Mouse (Mus musculus) forebrain, embryonic 14.5 days (tissue): ENCODE measurements around the gene Ciart. TPM values are rescaled to one million over a fixed set of nuclear protein-coding genes. Genes with fewer than 3 reads are reported as not detected.
A peak's percentile ranks its signal among the peaks of the same experiment; 100 is the strongest.
"Not testable (repeated sequence)": the region's sequence is repeated elsewhere in the genome, so short reads cannot be mapped to it uniquely, and the experiment has no call there.

Experiments used
- ATAC-seq: fragments of 200-750 bp; cut with Nextera tagmentation; 2 replicates; pipeline ENCODE4 v1.8.0; 2017; ENCODE audit warnings: mild to moderate bottlenecking, moderate library complexity
- DNase-seq: peaks from one replicate; pipeline ENCODE4 v3.0.0-alpha.2; 2015; ENCODE audit warnings: low spot score
- H3K27ac ChIP-seq: fragments of 300-500 bp; sonication (generic); 2 replicates; pipeline ENCODE4 v1.5.1; 2014; ENCODE audit warnings: low read depth, mild to moderate bottlenecking, control low read depth, low read length, moderate library complexity
- H3K27me3 ChIP-seq: fragments of 300-500 bp; sonication (generic); replicated peaks from 2 replicates; pipeline ENCODE4 v1.6.1; 2014; ENCODE audit warnings: low read length, control low read depth, mixed read lengths; ENCODE audit not compliant: control insufficient read depth, insufficient read depth
- H3K36me3 ChIP-seq: fragments of 300-500 bp; sonication (generic); 2 replicates; pipeline ENCODE4 v1.6.1; 2014; ENCODE audit warnings: low read length, control low read depth; ENCODE audit not compliant: control insufficient read depth, insufficient read depth
- H3K4me1 ChIP-seq: fragments of 300-500 bp; sonication (generic); 2 replicates; pipeline ENCODE4 v1.6.1; 2014; ENCODE audit warnings: antibody characterized with exemption, low read length, control low read depth; ENCODE audit not compliant: control insufficient read depth, insufficient read depth
- H3K4me2 ChIP-seq: fragments of 300-500 bp; sonication (generic); 2 replicates; pipeline ENCODE4 v1.6.1; 2014; ENCODE audit warnings: mild to moderate bottlenecking, control low read depth, low read length
- H3K4me3 ChIP-seq: fragments of 300-500 bp; sonication (generic); 2 replicates; pipeline ENCODE4 v1.5.1; 2014; ENCODE audit warnings: low read depth, low read length, control low read depth
- H3K9ac ChIP-seq: fragments of 300-500 bp; sonication (generic); 2 replicates; pipeline ENCODE4 v1.6.1; 2014; ENCODE audit warnings: mild to moderate bottlenecking, low read length, control low read depth, moderate library complexity
- H3K9me3 ChIP-seq: fragments of 300-500 bp; sonication (generic); replicated peaks from 2 replicates; pipeline ENCODE4 v1.6.1; 2016; ENCODE audit warnings: low read length, control low read depth, mixed read lengths; ENCODE audit not compliant: control insufficient read depth
- WGBS: fragments of 180-500 bp; shearing (Covaris S2); extraction: QIAGEN DNeasy Blood & Tissue Kit; methylation state at CpG from one replicate; pipeline ENCODE4 v1.1.7; 2014; 5-methylcytosine and 5-hydroxymethylcytosine counted together
- polyA plus RNA-seq: library from polyadenylated mRNA; unstranded; fragments of >200 nt; fragmentation: Nextera tagmentation; extraction: Ambion mirVana; gene quantifications from 2 replicates; pipeline ENCODE4 v1.2.1, GENCODE M21; 2014

Ciart gene
- polyA plus RNA-seq, 1 experiment from 2014 or later, result 2.8 TPM

DNA sequence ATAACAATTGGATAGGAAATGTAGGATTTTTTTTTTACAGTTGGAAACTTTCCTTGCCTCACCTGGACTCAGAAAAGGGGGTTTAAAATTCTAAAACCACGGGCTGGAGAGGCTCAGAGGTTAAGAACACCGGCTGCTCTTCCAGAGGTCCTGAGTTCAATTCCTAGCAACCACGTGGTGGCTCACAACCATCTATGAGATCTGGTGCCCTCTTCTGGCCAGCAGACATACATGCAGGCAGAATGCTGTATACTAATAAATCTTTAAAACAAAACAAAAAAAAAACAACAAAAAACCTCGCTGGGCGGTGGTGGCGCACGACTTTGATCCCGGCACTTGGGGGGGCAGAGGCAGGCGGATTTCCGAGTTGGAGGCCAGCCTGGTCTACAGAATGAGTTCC, 20.8 kb downstream of the Ciart start:
- no peak overlapping the region for H3K4me2 ChIP-seq
- H3K27ac ChIP-seq, result no peak overlapping the region
- H3K27me3 ChIP-seq, result no peaks in the 10 kb centered on the region
- no peak for DNase-seq
- WGBS, result 73% methylated on average over 10 of the region's 10 CpGs
- no peak overlapping the region for H3K9ac ChIP-seq
- no peaks in the 10 kb centered on the region for H3K4me1 ChIP-seq
- no peak overlapping the region for H3K4me3 ChIP-seq
- no peak for ATAC-seq
- H3K9me3 ChIP-seq, result no peaks in the 10 kb centered on the region
- peaks cover 16% of the 10 kb centered on the region for H3K36me3 ChIP-seq

DNA sequence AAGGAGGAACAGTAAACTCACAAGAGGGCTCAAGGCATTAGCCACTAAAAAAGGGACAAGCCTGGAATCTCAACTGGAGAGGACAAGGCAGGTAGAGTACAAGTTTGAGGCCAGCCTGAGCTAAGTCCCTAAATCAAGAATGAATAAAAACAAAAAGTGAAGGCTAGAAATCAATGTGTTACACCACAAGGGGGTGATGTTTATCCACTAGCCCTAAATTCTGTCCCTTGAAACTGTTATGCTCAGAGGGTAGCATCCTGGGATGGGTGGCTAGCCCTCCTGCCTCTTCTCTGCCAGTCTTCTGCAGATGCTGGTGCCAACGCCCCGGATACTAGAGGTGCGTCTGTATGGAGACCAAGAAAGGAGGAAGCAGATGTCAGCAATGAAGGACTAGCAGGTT, 21.7 kb downstream of the Ciart start:
- no peaks in the 10 kb centered on the region for H3K4me1 ChIP-seq
- no peak overlapping the region for H3K27ac ChIP-seq
- ATAC-seq (no peak), DNase-seq (peak; percentile 12)
- no peak overlapping the region for H3K9ac ChIP-seq
- no peaks in the 10 kb centered on the region for H3K27me3 ChIP-seq
- peaks cover 9% of the 10 kb centered on the region for H3K36me3 ChIP-seq
- 95% methylated on average over 3 of the region's 3 CpGs for WGBS
- H3K4me2 ChIP-seq, result no peak overlapping the region
- H3K9me3 ChIP-seq, result no peaks in the 10 kb centered on the region
- no peak overlapping the region for H3K4me3 ChIP-seq

DNA sequence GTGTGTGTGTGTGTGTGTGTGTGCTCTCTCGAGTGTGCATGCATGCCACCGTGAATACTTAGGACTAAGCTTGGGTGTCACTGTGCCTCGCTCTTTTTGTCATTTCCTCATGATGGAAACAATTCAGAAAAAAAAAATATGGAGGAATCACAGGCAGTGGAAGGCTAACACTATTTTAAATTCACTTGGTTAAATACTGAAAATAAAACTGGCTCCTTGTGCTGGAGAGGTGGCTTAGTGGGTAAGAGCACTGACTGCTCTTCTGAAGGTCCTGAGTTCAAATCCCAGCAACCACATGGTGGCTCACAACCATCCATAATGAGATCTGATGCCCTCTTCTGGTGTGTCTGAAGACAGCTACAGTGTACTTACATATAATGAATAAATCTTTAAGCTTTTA, 23.8 kb downstream of the Ciart start:
- 80% methylated on average over 3 of the region's 3 CpGs for WGBS
- not testable (repeated sequence) for H3K27me3 ChIP-seq, H3K4me3 ChIP-seq, H3K36me3 ChIP-seq, ATAC-seq, H3K9me3 ChIP-seq, H3K4me2 ChIP-seq, H3K9ac ChIP-seq, H3K27ac ChIP-seq, DNase-seq, H3K4me1 ChIP-seq

DNA sequence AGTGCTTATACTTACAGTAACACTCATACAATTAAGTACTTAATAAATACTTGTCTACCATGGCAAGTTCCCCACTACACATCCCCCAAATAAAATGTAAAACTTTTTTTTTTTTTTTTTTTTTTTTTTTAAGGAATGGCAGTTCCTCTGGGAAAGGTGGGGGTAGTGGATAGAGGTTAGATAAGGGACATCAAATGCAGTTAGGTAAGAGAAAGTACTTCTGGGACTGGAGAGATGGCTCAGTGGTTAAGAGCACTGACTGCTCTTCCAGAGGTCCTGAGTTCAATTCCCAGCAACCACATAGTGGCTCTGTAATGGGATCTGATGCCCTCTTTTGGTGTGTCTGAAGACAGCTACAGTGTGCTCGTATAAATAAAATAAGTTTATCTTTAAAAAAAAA, 25.0 kb downstream of the Ciart start:
- not testable (repeated sequence) for ATAC-seq, DNase-seq, H3K9me3 ChIP-seq, H3K27me3 ChIP-seq, H3K4me2 ChIP-seq, H3K27ac ChIP-seq, H3K9ac ChIP-seq, H3K4me3 ChIP-seq, H3K4me1 ChIP-seq
- 83% methylated on average over 1 of the region's 1 CpGs for WGBS
- H3K36me3 ChIP-seq, result peaks cover 15% of the 10 kb centered on the region

- 21% methylated on average over 7 of the region's 7 CpGs for WGBS
- ATAC-seq, result peak; percentile 12; the same call in 1 of the 2 replicates
- peak overlapping the region; percentile 79 for H3K9ac ChIP-seq
These were observed 25.9 kb downstream of the Ciart start for GRCm38 (mm10) chr3:95856115-95856514.

DNA sequence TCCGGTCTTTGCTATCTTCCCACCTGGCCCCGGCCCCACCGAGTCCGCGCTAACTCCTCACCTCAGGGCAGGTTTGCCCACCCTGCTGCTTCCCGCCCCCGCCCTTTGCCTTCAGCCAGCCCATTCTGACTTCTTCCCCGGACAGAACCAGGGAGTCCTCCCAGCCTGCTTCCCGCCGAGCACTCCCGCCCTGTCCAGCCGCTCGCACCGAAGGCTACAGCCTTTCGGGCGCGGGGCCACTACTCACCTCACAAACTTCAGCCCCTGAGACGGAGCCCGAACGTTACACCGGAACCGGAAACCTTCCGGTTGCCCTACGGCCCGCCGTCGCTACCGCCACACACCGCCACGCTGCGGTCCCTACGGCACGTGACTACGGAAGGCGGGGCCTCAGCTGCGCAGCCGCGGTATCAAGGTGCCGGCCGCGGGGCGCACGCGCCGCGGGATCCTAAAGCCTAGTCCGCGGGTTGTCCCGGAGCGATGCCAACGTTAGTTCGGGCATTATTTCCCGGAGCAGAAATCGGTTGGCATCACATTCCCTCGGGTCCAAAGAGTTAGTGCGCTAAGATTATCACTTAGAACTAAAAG, 26.5 kb downstream of the Ciart start, which contains the start of gene Prpf3:
Gene Prpf3, minus strand, starts transcription at position 384 of the 588 bp plus-strand sequence.
- ATAC-seq, result peak; percentile 100

More at GRCm38 (mm10) chr3:95856115-95856514, 25.9 kb downstream of the Ciart start:
- no peak overlapping the region for H3K27ac ChIP-seq
- no peaks in the 10 kb centered on the region for H3K27me3 ChIP-seq
- peak overlapping the region; percentile 74 for H3K4me2 ChIP-seq
- H3K9me3 ChIP-seq, result no peaks in the 10 kb centered on the region
- DNase-seq, result no peak
- H3K36me3 ChIP-seq, result peaks cover 23% of the 10 kb centered on the region
- H3K4me1 ChIP-seq, result peaks cover 5% of the 10 kb centered on the region
- peak overlapping the region; percentile 83 for H3K4me3 ChIP-seq

DNA sequence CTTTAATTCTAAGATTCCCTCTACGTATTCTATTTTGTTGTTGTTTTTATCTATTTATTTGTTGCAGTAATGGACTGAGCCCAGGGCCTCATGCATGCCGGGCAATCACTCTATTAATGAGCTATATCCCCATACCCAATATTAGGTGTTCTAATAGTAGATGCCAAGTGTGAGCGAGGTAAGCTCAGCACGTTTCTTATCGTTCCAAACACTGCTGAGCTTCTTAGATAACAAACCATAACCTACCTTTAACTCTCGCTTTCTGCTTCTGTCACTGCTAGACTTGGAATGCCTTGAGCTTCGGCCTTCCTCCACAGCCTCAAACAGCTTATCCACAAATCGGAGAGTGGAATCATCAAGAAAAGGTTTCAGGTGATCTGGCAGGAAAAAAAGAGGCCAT, 30.7 kb downstream of the Ciart start:
- WGBS, result 95% methylated on average over 8 of the region's 8 CpGs
- Histone ChIP-seq H3K27me3 (no peaks in the 10 kb centered on the region), H3K4me3 (no peak overlapping the region), H3K36me3 (peaks cover 70% of the 10 kb centered on the region), H3K4me2 (no peak overlapping the region), H3K27ac (no peak overlapping the region), H3K9ac (no peak overlapping the region), H3K4me1 (peaks cover 5% of the 10 kb centered on the region), H3K9me3 (no peaks in the 10 kb centered on the region)
- ATAC-seq (no peak), DNase-seq (no peak)

More for the DNA sequence above, 26.5 kb downstream of the Ciart start, which contains the start of gene Prpf3:
- Histone ChIP-seq H3K9me3 (no peaks in the 10 kb centered on the region), H3K27ac (peak within 1 kb of the TSS; percentile 70), H3K27me3 (no peaks in the 10 kb centered on the region), H3K9ac (peak within 1 kb of the TSS; percentile 79), H3K4me3 (peak within 1 kb of the TSS; percentile 83), H3K4me1 (peaks cover 5% of the 10 kb centered on the region), H3K36me3 (peaks cover 28% of the 10 kb centered on the region), H3K4me2 (peak within 1 kb of the TSS; percentile 74)
- DNase-seq, result peak; percentile 96
- WGBS, result 0% methylated on average over 56 of the region's 56 CpGs

GRCm38 (mm10) chr3:95850611-95851010, 31.4 kb downstream of the Ciart start:
- Histone ChIP-seq H3K4me1 (peaks cover 5% of the 10 kb centered on the region), H3K4me2 (no peak overlapping the region), H3K4me3 (no peak overlapping the region), H3K36me3 (peaks cover 77% of the 10 kb centered on the region), H3K27ac (no peak overlapping the region), H3K27me3 (no peaks in the 10 kb centered on the region), H3K9me3 (no peaks in the 10 kb centered on the region), H3K9ac (no peak overlapping the region)
- whole genome bisulfite sequencing, result 88% methylated on average over 4 of the region's 4 CpGs
- DNase-seq (no peak), ATAC-seq (no peak)

GRCm38 (mm10) chr3:95842503-95843214, 39.4 kb downstream of the Ciart start:
- H3K9ac ChIP-seq, result no peak overlapping the region
- no peak overlapping the region for H3K4me2 ChIP-seq
- H3K27ac ChIP-seq, result no peak overlapping the region
- H3K27me3 ChIP-seq, result no peaks in the 10 kb centered on the region
- 89% methylated on average over 3 of the region's 3 CpGs for WGBS
- no peaks in the 10 kb centered on the region for H3K4me1 ChIP-seq
- ATAC-seq (no peak), DNase-seq (no peak)
- H3K9me3 ChIP-seq, result no peaks in the 10 kb centered on the region
- H3K4me3 ChIP-seq, result no peak overlapping the region
- peaks cover 88% of the 10 kb centered on the region for H3K36me3 ChIP-seq
